Mouse (Mus musculus): ENCODE results near the gene Fam174a.
A peak's percentile ranks its signal among the peaks of the same experiment; 100 is the strongest.

The Fam174a gene

GRCm38 (mm10) chr1:95313393-95314228 lies at the start of gene Fam174a:
Fam174a (plus strand) TSS chr1:95313623.
- peak; percentile 90 for DNase-seq

- DNase-seq = no peak
Measured at GRCm38 (mm10) chr1:95263843-95264242, 49.6 kb upstream of the Fam174a start.

- no peak for DNase-seq
Measured at GRCm38 (mm10) chr1:95267950-95268724, 45.3 kb upstream of the Fam174a start.

- DNase-seq = no peak
Measured at GRCm38 (mm10) chr1:95273321-95273720, 40.1 kb upstream of the Fam174a start.

GRCm38 (mm10) chr1:95308324-95308723 lies 5.1 kb upstream of the Fam174a start:
- DNase-seq = no peak

- DNase-seq = no peak
Measured at GRCm38 (mm10) chr1:95314229-95314555, 769 bp downstream of the Fam174a start.

GRCm38 (mm10) chr1:95315981-95316380 lies 2.6 kb downstream of the Fam174a start:
- no peak for DNase-seq

GRCm38 (mm10) chr1:95322219-95322618 lies 8.8 kb downstream of the Fam174a start:
- DNase-seq = no peak

GRCm38 (mm10) chr1:95323004-95323403 lies 9.6 kb downstream of the Fam174a start:
- DNase-seq = no peak

- DNase-seq = no peak
Measured at GRCm38 (mm10) chr1:95326856-95327255, 13.4 kb downstream of the Fam174a start.

GRCm38 (mm10) chr1:95339618-95340017 lies 26.2 kb downstream of the Fam174a start:
- DNase-seq = no peak

GRCm38 (mm10) chr1:95342242-95342641 lies 28.8 kb downstream of the Fam174a start:
- no peak for DNase-seq

GRCm38 (mm10) chr1:95343585-95344485 lies 30.4 kb downstream of the Fam174a start:
- no peak for DNase-seq

GRCm38 (mm10) chr1:95354146-95354545 lies 40.7 kb downstream of the Fam174a start:
- no peak for DNase-seq

GRCm38 (mm10) chr1:95356904-95357303 lies 43.5 kb downstream of the Fam174a start:
- no peak for DNase-seq

GRCm38 (mm10) chr1:95363692-95364091 lies 50.3 kb downstream of the Fam174a start:
- no peak for DNase-seq

GRCm38 (mm10) chr1:95366616-95367373 lies 53.4 kb downstream of the Fam174a start:
- no peak for DNase-seq

GRCm38 (mm10) chr1:95367748-95368147 lies 54.3 kb downstream of the Fam174a start:
- DNase-seq = no peak

- no peak for DNase-seq
Measured at GRCm38 (mm10) chr1:95375443-95375842, 62.0 kb downstream of the Fam174a start.

GRCm38 (mm10) chr1:95381028-95381427 lies 67.6 kb downstream of the Fam174a start:
- no peak for DNase-seq
